10 mouse cellular contexts compared by ENCODE assay signal in the genomic region with DNA sequence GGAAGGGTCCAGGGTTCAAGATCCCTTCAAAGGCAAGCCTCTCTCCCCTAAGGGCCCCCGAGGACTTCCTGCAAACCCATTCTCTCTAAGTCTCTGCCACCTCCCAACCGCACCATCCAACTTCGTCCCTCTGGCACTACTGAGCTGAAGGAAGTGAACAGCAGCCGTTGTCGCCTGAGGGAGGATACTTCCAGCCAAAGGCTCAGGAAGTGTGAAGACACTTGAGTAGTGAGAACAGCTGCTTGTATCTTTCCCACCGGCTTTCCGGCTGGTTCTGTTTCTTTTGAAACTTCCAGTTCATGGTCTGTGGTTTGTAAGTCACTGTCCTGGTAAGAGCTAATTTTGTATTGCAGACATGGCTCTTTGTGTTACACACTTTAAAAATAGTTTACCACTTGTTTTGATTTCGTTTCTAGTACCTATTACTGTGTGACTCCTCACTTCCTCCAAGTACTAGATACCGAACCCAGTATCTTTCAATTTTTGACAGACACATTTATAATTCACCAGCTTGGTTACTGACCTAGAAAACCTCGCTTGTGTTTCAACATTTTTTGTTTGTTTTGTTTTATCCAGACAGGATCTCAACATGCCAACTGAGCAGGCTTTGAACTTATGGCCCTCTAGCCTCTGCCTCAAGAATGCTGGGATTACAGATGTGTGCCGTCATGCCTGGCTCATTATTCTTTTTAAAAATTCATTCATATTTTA. TPM values are rescaled to one million over a fixed set of nuclear protein-coding genes. Genes with fewer than 3 reads are reported as not detected.
DNase-seq lines count a peak whose midpoint lies in the region; ATAC-seq and TF ChIP-seq lines count a peak whose summit lies in the region.
"Had no signal": no experiment of that assay in that cellular context is flagged by ENCODE, and none has a peak within 500 bp of the region (broad histone marks: within the 10 kb centered on the region; RNA-seq: fewer than 3 reads in every experiment).

No protein-coding gene starts in this region.

- no peak for TF ChIP-seq POLR2A in bone marrow, adult 2 months (IDR thresholded peaks at IDR 0.05; ENCODE audit: borderline replicate concordance, control insufficient read depth, low read depth, low read length)

- no peak overlapping the region for H3K4me2 ChIP-seq in neural tube, embryonic 15.5 days
- no peak overlapping the region for H3K4me2 ChIP-seq in midbrain, postnatal 0 days (ENCODE audit: low read depth, low read length, poor library complexity, severe bottlenecking)
- H3K4me2 ChIP-seq in hindbrain, embryonic 13.5 days = no peak overlapping the region
- H3K4me2 ChIP-seq: intestine, embryonic 15.5 days had no signal

- H3K9ac ChIP-seq in neural tube, embryonic 15.5 days (replicated peaks) = no peak overlapping the region
- no peak overlapping the region for H3K9ac ChIP-seq in midbrain, postnatal 0 days (replicated peaks; ENCODE audit: low read length, poor library complexity, severe bottlenecking)
- H3K9ac ChIP-seq in hindbrain, embryonic 13.5 days = no peak overlapping the region
- H3K9ac ChIP-seq: intestine, embryonic 15.5 days had no signal

- H3K36me3 ChIP-seq in neural tube, embryonic 15.5 days = no peaks in the 10 kb centered on the region
- no peaks in the 10 kb centered on the region for H3K36me3 ChIP-seq in midbrain, postnatal 0 days (ENCODE audit: insufficient read depth, low read length)
- H3K36me3 ChIP-seq in hindbrain, embryonic 13.5 days = no peaks in the 10 kb centered on the region
- H3K36me3 ChIP-seq: intestine, embryonic 15.5 days had no signal

- H3K27me3 ChIP-seq in neural tube, embryonic 15.5 days (replicated peaks) = no peaks in the 10 kb centered on the region
- no peaks in the 10 kb centered on the region for H3K27me3 ChIP-seq in midbrain, postnatal 0 days (ENCODE audit: insufficient read depth, low read length)
- H3K27me3 ChIP-seq in hindbrain, embryonic 13.5 days = no peaks in the 10 kb centered on the region
- H3K27me3 ChIP-seq: intestine, embryonic 15.5 days had no signal

- DNase-seq in layer of hippocampus, adult 9-10 months (ENCODE audit: low spot score) = peak; percentile 12
- no peak for DNase-seq in layer of hippocampus, postnatal 10 days (ENCODE audit: low spot score in 2 of 2)
- DNase-seq in left cerebral cortex, adult 9 months (ENCODE audit: low spot score in 2 of 2) = peak; percentile 45 to 69
- DNase-seq in right cerebral cortex, postnatal 36 days (ENCODE audit: low spot score in 2 of 2) = peak; percentile 29 to 62
- DNase-seq in midbrain, postnatal 0 days (ENCODE audit: low spot score) = no peak
- DNase-seq: gastrocnemius, postnatal 14 days had no signal

- TF ChIP-seq CTCF in bone marrow, adult 2 months (IDR thresholded peaks at IDR 0.05; ENCODE audit: control insufficient read depth, insufficient read depth, low read length) = no peak
- no peak for TF ChIP-seq CTCF in midbrain, postnatal 0 days (IDR thresholded peaks at IDR 0.05)

- no peaks in the 10 kb centered on the region for H3K9me3 ChIP-seq in neural tube, embryonic 15.5 days (replicated peaks)
- no peaks in the 10 kb centered on the region for H3K9me3 ChIP-seq in midbrain, postnatal 0 days (ENCODE audit: low read length)
- no peaks in the 10 kb centered on the region for H3K9me3 ChIP-seq in hindbrain, embryonic 13.5 days
- H3K9me3 ChIP-seq: intestine, embryonic 15.5 days had no signal

- peak overlapping the region; percentile 77 for H3K27ac ChIP-seq in bone marrow, adult 2 months (ENCODE audit: control insufficient read depth, insufficient read depth, low read depth, low read length, poor library complexity)
- no peak overlapping the region for H3K27ac ChIP-seq in neural tube, embryonic 15.5 days (replicated peaks)
- H3K27ac ChIP-seq in midbrain, postnatal 0 days (ENCODE audit: low read depth, low read length) = no peak overlapping the region
- no peak overlapping the region for H3K27ac ChIP-seq in hindbrain, embryonic 13.5 days
- H3K27ac ChIP-seq: intestine, embryonic 15.5 days had no signal

- peaks cover 4% of the 10 kb centered on the region for H3K4me1 ChIP-seq in bone marrow, adult 2 months (ENCODE audit: control insufficient read depth, insufficient read depth, low read length)
- no peaks in the 10 kb centered on the region for H3K4me1 ChIP-seq in neural tube, embryonic 15.5 days
- no peaks in the 10 kb centered on the region for H3K4me1 ChIP-seq in midbrain, postnatal 0 days (ENCODE audit: insufficient read depth, low read length)
- no peaks in the 10 kb centered on the region for H3K4me1 ChIP-seq in hindbrain, embryonic 13.5 days (replicated peaks)
- H3K4me1 ChIP-seq: intestine, embryonic 15.5 days had no signal

- WGBS in bone marrow, adult 2 months = 8% methylated on average over 11 of the region's 11 CpGs
- WGBS in neural tube, embryonic 15.5 days = 67% methylated on average over 11 of the region's 11 CpGs
- 66% methylated on average over 11 of the region's 11 CpGs for WGBS in midbrain, postnatal 0 days
- WGBS in hindbrain, embryonic 13.5 days = 63% methylated on average over 11 of the region's 11 CpGs

- ATAC-seq in neural tube, embryonic 15.5 days (ENCODE audit: low FRiP score) = no peak
- no peak for ATAC-seq in midbrain, postnatal 0 days (ENCODE audit: low FRiP score)
- ATAC-seq in hindbrain, embryonic 13.5 days (ENCODE audit: low FRiP score) = no peak
- ATAC-seq: intestine, embryonic 15.5 days had no signal

- no peak overlapping the region for H3K4me3 ChIP-seq in bone marrow, adult 2 months (replicated peaks; ENCODE audit: control insufficient read depth, low read depth, low read length)
- no peak overlapping the region for H3K4me3 ChIP-seq in neural tube, embryonic 15.5 days (replicated peaks)
- H3K4me3 ChIP-seq in midbrain, postnatal 0 days (ENCODE audit: low read depth, low read length) = no peak overlapping the region
- no peak overlapping the region for H3K4me3 ChIP-seq in hindbrain, embryonic 13.5 days
- H3K4me3 ChIP-seq: intestine, embryonic 15.5 days had no signal

RNA-seq across cellular contexts. Expression of a gene that starts 35.9 kb away (rescaled TPM):
- total RNA-seq in layer of hippocampus, postnatal 10 days (2021) = 100 to 1,000 TPM; 104 to 106 TPM
- 55.6 and 96.0 TPM in 2 replicates for polyA plus RNA-seq in bone marrow, adult 2 months (2011; ENCODE audit: insufficient read depth, insufficient read length, low replicate concordance, missing spikeins)
- polyA plus RNA-seq in neural tube, embryonic 15.5 days (2015; fragmentation: Nextera tagmentation; extraction: Ambion mirVana) = 51.2 and 54.3 TPM in 2 replicates
- total RNA-seq in midbrain, postnatal 0 days (2014; rRNA removed) = 117 and 157 TPM in 2 replicates
- polyA plus RNA-seq in midbrain, postnatal 0 days (2015; fragmentation: Nextera tagmentation; extraction: Ambion mirVana) = 45.1 and 46.9 TPM in 2 replicates
- polyA plus RNA-seq in hindbrain, embryonic 13.5 days (2015; fragmentation: Nextera tagmentation; extraction: Ambion mirVana) = 45.8 and 46.8 TPM in 2 replicates

RNA-seq across cellular contexts. Expression of a gene that starts 36.2 kb away (rescaled TPM):
- 100 to 1,000 TPM; 190 to 192 TPM for total RNA-seq in layer of hippocampus, postnatal 10 days (2021)
- 8.9 and 21.0 TPM in 2 replicates for polyA plus RNA-seq in bone marrow, adult 2 months (2011; ENCODE audit: insufficient read depth, insufficient read length, low replicate concordance, missing spikeins)
- polyA plus RNA-seq in neural tube, embryonic 15.5 days (2015; fragmentation: Nextera tagmentation; extraction: Ambion mirVana) = 143 and 182 TPM in 2 replicates
- 535 and 557 TPM in 2 replicates for total RNA-seq in midbrain, postnatal 0 days (2014; rRNA removed)
- 183 and 184 TPM in 2 replicates for polyA plus RNA-seq in midbrain, postnatal 0 days (2015; fragmentation: Nextera tagmentation; extraction: Ambion mirVana)
- polyA plus RNA-seq in hindbrain, embryonic 13.5 days (2015; fragmentation: Nextera tagmentation; extraction: Ambion mirVana) = 248 and 253 TPM in 2 replicates

Comparison
In these comparisons a context has a peak if more than half of its experiments do, and no peak if none do; other contexts are left out.
1. DNase-seq: peak in layer of hippocampus, adult 9-10 months (single experiment), left cerebral cortex, adult 9 months (2 of 2) and right cerebral cortex, postnatal 36 days (2 of 2); none in layer of hippocampus, postnatal 10 days (0 of 2) and midbrain, postnatal 0 days (single experiment).